Mouse (Mus musculus) lung, postnatal 36 days (tissue): ENCODE results near the gene Wdr93.
A peak's percentile ranks its signal among the peaks of the same experiment; 100 is the strongest.

Experiments used
- DNase-seq: peaks from one replicate; pipeline ENCODE4 v3.0.0; 2022; ENCODE audit warnings: mixed read lengths

Gene Wdr93

GRCm38 (mm10) chr7:79803887-79804286 is 60.9 kb downstream of the Wdr93 start:
- DNase-seq: peak; percentile 59

- no peak for DNase-seq
Measured at GRCm38 (mm10) chr7:79808561-79808960, 65.6 kb downstream of the Wdr93 start.

DNA sequence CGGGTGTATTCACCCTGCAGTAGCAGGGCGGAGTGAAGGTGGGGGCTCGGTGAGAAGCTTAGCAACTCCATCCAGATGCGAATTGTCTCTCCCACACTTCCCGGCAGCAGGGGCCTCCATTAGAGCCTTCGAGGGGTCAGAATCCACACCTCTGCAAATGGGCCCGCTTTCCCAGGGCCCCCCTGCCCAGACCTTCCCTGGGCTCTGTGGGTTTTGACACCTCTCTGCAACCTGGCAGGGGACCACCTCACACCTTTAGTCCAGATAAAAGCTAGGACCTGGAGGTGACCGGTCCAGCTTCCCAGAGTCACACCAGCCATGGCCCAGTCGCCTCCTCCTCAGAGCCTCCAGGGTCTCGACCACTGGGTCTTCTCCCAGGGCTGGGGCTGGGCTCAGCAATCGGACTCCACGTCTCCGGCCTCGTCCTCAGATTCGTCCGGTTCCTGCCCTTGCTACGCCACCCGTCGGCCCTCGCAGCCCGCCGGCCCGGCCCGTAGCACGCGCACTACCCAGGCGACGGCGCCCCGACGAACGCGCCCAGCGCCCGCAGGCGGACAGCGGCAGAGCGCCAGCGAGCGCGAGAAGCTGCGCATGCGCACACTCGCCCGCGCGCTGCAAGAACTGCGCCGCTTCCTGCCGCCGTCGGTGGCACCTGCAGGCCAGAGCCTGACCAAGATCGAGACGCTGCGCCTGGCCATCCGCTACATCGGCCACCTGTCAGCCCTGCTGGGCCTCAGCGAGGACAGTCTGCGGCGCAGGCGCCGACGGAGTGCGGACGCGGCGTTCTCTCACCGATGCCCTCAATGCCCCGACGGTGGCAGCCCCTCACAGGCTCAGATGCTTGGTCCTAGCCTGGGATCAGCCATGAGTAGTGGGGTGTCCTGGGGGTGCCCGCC is 67.9 kb downstream of the Wdr93 start, which contains the start of gene Mesp2:
Gene Mesp2 (plus strand): TSS at position 117 of the 896 bp plus-strand sequence.
- DNase-seq: peak; percentile 71

DNA sequence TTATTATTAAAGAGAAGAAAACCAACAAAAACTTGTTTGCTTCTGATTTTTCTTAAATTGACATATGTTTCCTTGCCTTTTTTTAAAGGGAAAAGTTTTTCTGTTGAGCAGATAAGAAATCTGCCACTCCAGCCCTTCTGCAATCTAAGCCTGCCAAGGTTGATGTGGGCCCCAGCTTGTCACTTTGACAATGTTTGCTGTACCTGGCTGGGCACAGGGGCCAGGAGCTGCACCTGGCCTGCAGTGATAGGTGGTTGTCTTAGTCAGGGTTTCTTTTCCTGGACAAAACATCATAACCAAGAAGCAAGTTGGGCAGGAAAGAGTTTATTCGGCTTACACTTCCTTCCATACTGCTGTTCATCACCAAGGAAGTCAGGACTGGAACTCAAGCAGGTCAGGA is 70.4 kb downstream of the Wdr93 start:
- no peak for DNase-seq

DNA sequence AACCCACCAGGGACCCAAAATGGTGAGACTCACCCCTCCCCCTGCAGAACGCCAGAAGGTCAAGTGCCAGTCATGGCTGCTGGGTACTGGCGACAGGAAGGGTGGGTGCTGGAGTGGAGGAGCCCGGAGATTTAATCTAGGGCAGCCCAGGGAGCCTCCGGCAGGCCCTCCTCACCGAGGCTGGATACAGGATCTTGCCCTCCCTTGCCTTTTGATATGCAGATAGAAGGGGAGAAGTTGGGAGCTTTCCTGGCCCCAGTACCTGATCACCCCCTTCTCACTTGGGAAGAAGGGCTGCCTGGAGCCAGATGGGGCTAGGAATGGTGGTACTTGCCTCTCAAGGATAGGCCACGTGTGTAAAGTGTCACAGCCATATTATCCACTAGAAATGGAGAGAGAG is 75.4 kb downstream of the Wdr93 start:
- no peak for DNase-seq

DNA sequence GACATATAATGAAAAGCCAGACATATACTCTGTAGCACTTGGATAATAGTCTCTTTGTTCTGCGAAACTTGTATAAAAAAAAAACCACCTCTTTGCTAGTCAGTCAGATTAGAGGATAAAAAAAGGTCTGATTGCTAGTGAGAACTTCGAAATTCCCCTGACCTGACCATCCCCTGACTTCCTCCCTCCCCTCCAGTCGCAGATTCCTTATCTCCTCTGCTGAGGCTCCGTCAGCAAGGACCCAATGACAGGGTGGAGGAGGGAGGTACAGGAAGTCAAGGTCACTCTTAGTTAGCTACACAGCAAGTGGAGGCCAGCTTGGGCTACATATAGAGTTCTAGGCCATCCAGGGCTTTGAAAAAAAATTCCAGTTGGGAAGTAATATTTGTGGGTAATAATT is 76.6 kb downstream of the Wdr93 start:
- no peak for DNase-seq

DNA sequence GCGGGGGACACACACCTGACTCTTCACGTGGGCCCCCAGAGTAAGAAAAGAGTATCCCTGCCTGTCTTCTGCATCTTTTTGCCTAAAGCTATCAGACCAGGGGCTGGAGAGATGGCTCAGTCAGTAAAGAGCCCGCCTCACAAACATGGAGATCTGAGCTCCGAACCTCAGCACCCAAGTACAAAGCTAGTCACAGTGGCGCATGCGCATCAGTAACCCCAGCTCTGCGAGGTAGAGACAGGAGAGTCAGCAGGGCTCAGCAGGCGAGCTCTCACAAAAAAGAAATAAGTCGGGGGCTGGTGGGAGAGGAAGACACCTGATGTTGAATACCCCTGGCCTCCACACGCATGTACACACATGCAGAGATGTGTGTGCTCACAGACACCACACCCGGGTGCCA is 77.0 kb downstream of the Wdr93 start:
- DNase-seq: no peak

DNA sequence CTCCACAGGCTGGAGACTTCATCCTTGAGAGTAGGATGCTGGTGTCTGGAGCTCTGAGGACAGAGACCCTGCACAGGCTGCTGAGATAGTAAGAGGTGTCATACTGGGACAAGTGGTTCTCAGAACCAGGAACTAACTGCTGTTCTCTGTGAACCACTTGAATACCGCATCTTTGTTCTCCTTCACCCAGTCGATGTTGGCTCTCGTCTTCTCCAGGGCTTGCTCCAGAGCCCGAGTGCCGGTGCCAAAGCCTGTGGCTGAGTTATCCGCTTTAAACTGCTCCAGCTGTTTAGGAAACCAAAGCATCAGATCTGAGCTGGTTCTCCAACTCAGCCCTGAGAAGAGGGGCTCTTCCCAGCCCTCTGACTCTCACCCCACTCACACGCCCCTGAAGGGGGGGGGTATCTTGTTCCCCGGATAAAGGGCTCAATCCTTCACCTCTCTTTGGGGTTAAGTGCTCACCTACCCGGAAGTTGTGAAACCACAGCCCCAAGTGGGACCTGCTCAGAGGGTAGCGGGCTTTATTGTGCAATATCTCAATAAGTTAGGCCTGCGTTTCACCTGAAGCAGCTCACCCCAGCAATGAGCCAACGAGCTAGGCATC is 79.2 kb downstream of the Wdr93 start:
- peak; percentile 76 for DNase-seq

DNA sequence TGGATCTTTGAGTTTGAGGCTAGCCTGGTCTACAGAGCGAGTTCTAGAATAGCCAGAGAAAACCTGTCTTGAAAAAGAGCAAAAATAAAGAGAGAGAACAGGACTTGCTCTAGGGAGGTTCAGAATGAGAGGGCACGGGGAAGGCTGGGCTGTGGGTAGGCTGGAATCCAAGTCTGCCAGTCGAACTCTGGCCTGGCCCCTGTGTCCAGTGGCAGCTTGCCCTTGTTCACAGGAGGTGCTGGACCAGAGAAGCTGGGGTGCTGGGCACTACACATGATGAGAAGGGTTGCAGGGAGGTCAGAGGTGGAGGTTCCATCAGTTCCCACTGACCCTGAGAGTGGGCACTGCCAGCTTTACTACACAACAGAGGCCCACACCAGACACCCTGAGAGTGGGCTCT is 85.4 kb downstream of the Wdr93 start:
- DNase-seq: no peak

GRCm38 (mm10) chr7:79831145-79831544 is 88.2 kb downstream of the Wdr93 start:
- peak; percentile 83 for DNase-seq

DNA sequence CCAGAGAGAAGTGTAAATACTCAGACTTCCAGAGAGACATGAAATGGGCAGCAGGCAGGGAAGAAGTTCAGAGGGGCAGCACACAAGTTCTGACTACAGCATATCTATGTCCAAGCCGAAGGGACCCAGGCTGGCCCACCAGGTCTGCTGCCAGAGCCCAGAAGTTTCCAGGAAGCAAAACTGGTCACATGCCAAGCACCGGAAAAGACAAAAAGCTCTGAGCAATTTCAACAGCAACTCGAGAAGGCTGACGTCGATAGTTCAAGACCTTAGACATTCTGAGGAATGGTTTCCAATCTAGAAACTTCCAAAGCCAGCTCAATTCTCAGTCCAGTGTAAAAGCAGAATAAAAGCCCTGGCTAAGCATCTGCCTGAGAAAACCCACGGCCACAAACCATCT is 88.6 kb downstream of the Wdr93 start:
- peak; percentile 82 for DNase-seq

GRCm38 (mm10) chr7:79832980-79833379 is 90.0 kb downstream of the Wdr93 start:
- DNase-seq: no peak

- DNase-seq: no peak
Measured at GRCm38 (mm10) chr7:79835196-79835595, 92.2 kb downstream of the Wdr93 start.
